Mouse (Mus musculus) gastrocnemius, adult 18-20 months (tissue): ENCODE data around the gene Mtnr1b. TPM values are rescaled to one million over a fixed set of nuclear protein-coding genes. Genes with fewer than 3 reads are reported as not detected.
"Not testable (repeated sequence)": the region's sequence is repeated elsewhere in the genome, so short reads cannot be mapped to it uniquely, and the experiment has no call there.

Experiments used
- DNase-seq: peaks from one replicate; pipeline ENCODE4 v3.0.0; 2021; ENCODE audit warnings: low spot score
- long read RNA-seq, 2 experiments: library from polyadenylated mRNA; stranded (forward); transcript quantifications; one replicate each; pipeline ENCODE4 v2.0.0; 2021
- total RNA-seq, 2 experiments: library from RNA; stranded (reverse); gene quantifications; 2 replicates each; pipeline ENCODE4 v1.2.3; 2021

The Mtnr1b gene
- total RNA-seq, result not detected
- long read RNA-seq, experiment 1, result 0 reads
- long read RNA-seq, experiment 2, result 0 reads

GRCm38 (mm10) chr9:15874506-15875160 is at the start of gene Mtnr1b:
Gene Mtnr1b, minus strand, starts transcription at chr9:15874556.
- DNase-seq, result no peak

- no peak for DNase-seq
Measured at GRCm38 (mm10) chr9:15920271-15920670, 45.9 kb upstream of the Mtnr1b start.

GRCm38 (mm10) chr9:15919373-15920005 is 45.1 kb upstream of the Mtnr1b start:
- DNase-seq, result no peak

- no peak for DNase-seq
Measured at GRCm38 (mm10) chr9:15916600-15916999, 42.2 kb upstream of the Mtnr1b start.

- no peak for DNase-seq
Measured at GRCm38 (mm10) chr9:15912735-15913134, 38.4 kb upstream of the Mtnr1b start.

- DNase-seq, result no peak
Measured at GRCm38 (mm10) chr9:15909397-15910113, 35.2 kb upstream of the Mtnr1b start.

GRCm38 (mm10) chr9:15903948-15904750 is 29.8 kb upstream of the Mtnr1b start:
- DNase-seq, result no peak

GRCm38 (mm10) chr9:15898112-15898511 is 23.8 kb upstream of the Mtnr1b start:
- DNase-seq, result no peak

GRCm38 (mm10) chr9:15886756-15887155 is 12.4 kb upstream of the Mtnr1b start:
- DNase-seq, result no peak

GRCm38 (mm10) chr9:15880754-15881153 is 6.4 kb upstream of the Mtnr1b start:
- DNase-seq, result no peak

- DNase-seq, result no peak
Measured at GRCm38 (mm10) chr9:15880160-15880603, 5.8 kb upstream of the Mtnr1b start.

- DNase-seq, result no peak
Measured at GRCm38 (mm10) chr9:15870013-15870412, 4.3 kb downstream of the Mtnr1b start.

GRCm38 (mm10) chr9:15869456-15869855 is 4.9 kb downstream of the Mtnr1b start:
- no peak for DNase-seq

- no peak for DNase-seq
Measured at GRCm38 (mm10) chr9:15866280-15867072, 7.9 kb downstream of the Mtnr1b start.

- no peak for DNase-seq
Measured at GRCm38 (mm10) chr9:15861402-15861801, 13.0 kb downstream of the Mtnr1b start.

- no peak for DNase-seq
Measured at GRCm38 (mm10) chr9:15850749-15851148, 23.6 kb downstream of the Mtnr1b start.

GRCm38 (mm10) chr9:15845390-15845789 is 29.0 kb downstream of the Mtnr1b start:
- no peak for DNase-seq

GRCm38 (mm10) chr9:15844936-15845335 is 29.4 kb downstream of the Mtnr1b start:
- not testable (repeated sequence) for DNase-seq

- no peak for DNase-seq
Measured at GRCm38 (mm10) chr9:15813002-15813911, 61.1 kb downstream of the Mtnr1b start.

GRCm38 (mm10) chr9:15804296-15804695 is 70.1 kb downstream of the Mtnr1b start:
- no peak for DNase-seq
